Mouse (Mus musculus) olfactory bulb, adult 2 months (tissue): ENCODE results near the gene Mapk8ip3.

Experiments used
- CTCF ChIP-seq: fragments of 200-500 bp; IDR thresholded peaks from 2 replicates; pipeline ENCODE4 v1.5.1; 2012; ENCODE audit warnings: low read depth, mild to moderate bottlenecking, low read length, moderate library complexity; ENCODE audit not compliant: insufficient read depth
- POLR2A ChIP-seq: fragments of 200-500 bp; IDR thresholded peaks from 2 replicates; pipeline ENCODE4 v1.6.1; 2012; ENCODE audit warnings: mild to moderate bottlenecking, low read depth, low read length, moderate library complexity; ENCODE audit not compliant: insufficient read depth

DNA sequence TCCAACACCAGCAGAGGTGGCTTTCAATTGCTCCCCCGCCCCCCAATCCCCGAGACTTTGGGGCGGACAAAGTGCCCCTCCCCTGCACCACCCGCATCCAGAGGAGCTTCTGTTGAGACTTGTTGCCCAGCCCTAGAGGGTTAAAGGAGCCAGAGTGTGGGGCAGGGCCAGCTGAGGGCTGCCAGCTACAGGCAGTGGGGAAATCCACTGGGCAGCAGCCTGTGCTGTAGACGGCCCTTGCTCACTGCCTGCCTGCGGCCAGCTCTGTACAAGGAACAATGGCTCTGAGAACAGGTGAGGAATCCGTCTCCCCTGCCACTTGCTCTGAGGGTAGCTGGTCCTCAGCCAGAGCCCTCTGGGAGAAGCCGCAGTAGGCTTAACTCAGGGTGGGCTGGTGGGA lies 58.2 kb downstream of the Mapk8ip3 start:
- no peak for TF ChIP-seq CTCF
- TF ChIP-seq POLR2A = no peak
